Mouse (Mus musculus): ENCODE measurements at regions not wholly inside any gene's neighbourhood (a gene's known extent, or its start where the extent isn't known, plus 50 kb on each side); places are given as distances from the start of the nearest gene placed in this dataset.

GRCm38 (mm10) chr8:92065554-92066239 lies 263.8 kb upstream of the Irx3 start:
- peak; percentile 44 for DNase-seq (ENCODE audit: low spot score)

- no peak for DNase-seq (ENCODE audit: low spot score)
Measured at GRCm38 (mm10) chr8:92064971-92065370, 263.1 kb upstream of the Irx3 start.

GRCm38 (mm10) chr8:92064175-92064821 lies 262.4 kb upstream of the Irx3 start:
- peak; percentile 70 for DNase-seq (ENCODE audit: low spot score)

- DNase-seq (ENCODE audit: low spot score): no peak
Measured at GRCm38 (mm10) chr8:92063333-92063732, 261.5 kb upstream of the Irx3 start.

- no peak for DNase-seq (ENCODE audit: low spot score)
Measured at GRCm38 (mm10) chr8:92059471-92059870, 257.6 kb upstream of the Irx3 start.

GRCm38 (mm10) chr8:92058953-92059352 lies 257.1 kb upstream of the Irx3 start:
- peak; percentile 63 for DNase-seq (ENCODE audit: low spot score)

- no peak for DNase-seq (ENCODE audit: low spot score)
Measured at GRCm38 (mm10) chr8:92057857-92058256, 256.0 kb upstream of the Irx3 start.

- no peak for DNase-seq (ENCODE audit: low spot score)
Measured at GRCm38 (mm10) chr8:92055590-92055989, 253.7 kb upstream of the Irx3 start.

- DNase-seq (ENCODE audit: low spot score): no peak
Measured at GRCm38 (mm10) chr8:92044695-92045094, 242.8 kb upstream of the Irx3 start.

GRCm38 (mm10) chr8:92042951-92043350 lies 241.1 kb upstream of the Irx3 start:
- peak; percentile 73 for DNase-seq (ENCODE audit: low spot score)

GRCm38 (mm10) chr8:92029954-92030353 lies 228.1 kb upstream of the Irx3 start:
- no peak for DNase-seq (ENCODE audit: low spot score)

- DNase-seq (ENCODE audit: low spot score): no peak
Measured at GRCm38 (mm10) chr8:92029516-92029915, 227.6 kb upstream of the Irx3 start.

- DNase-seq (ENCODE audit: low spot score): no peak
Measured at GRCm38 (mm10) chr8:92028308-92028707, 226.4 kb upstream of the Irx3 start.

GRCm38 (mm10) chr8:92024133-92024532 lies 222.3 kb upstream of the Irx3 start:
- no peak for DNase-seq (ENCODE audit: low spot score)

- no peak for DNase-seq (ENCODE audit: low spot score)
Measured at GRCm38 (mm10) chr8:92021521-92021920, 219.7 kb upstream of the Irx3 start.

- no peak for DNase-seq (ENCODE audit: low spot score)
Measured at GRCm38 (mm10) chr8:92014704-92015103, 212.8 kb upstream of the Irx3 start.

GRCm38 (mm10) chr8:92013183-92013582 lies 211.3 kb upstream of the Irx3 start:
- DNase-seq (ENCODE audit: low spot score): no peak

- DNase-seq (ENCODE audit: low spot score): no peak
Measured at GRCm38 (mm10) chr8:92010412-92010811, 208.5 kb upstream of the Irx3 start.

- no peak for DNase-seq (ENCODE audit: low spot score)
Measured at GRCm38 (mm10) chr8:92008616-92009610, 207.0 kb upstream of the Irx3 start.

GRCm38 (mm10) chr8:92005091-92005490 lies 203.2 kb upstream of the Irx3 start:
- DNase-seq (ENCODE audit: low spot score): no peak

GRCm38 (mm10) chr8:92004532-92004931 lies 202.7 kb upstream of the Irx3 start:
- DNase-seq (ENCODE audit: low spot score): no peak

- DNase-seq (ENCODE audit: low spot score): no peak
Measured at GRCm38 (mm10) chr8:92000368-92000767, 198.5 kb upstream of the Irx3 start.

GRCm38 (mm10) chr8:91999661-92000060 lies 197.8 kb upstream of the Irx3 start:
- DNase-seq (ENCODE audit: low spot score): no peak
